Mouse (Mus musculus): ENCODE results near the gene Il13. TPM values are rescaled to one million over a fixed set of nuclear protein-coding genes. Genes with fewer than 3 reads are reported as not detected.

The Il13 gene
- polyA plus RNA-seq, 1 experiment, result not detected

DNA sequence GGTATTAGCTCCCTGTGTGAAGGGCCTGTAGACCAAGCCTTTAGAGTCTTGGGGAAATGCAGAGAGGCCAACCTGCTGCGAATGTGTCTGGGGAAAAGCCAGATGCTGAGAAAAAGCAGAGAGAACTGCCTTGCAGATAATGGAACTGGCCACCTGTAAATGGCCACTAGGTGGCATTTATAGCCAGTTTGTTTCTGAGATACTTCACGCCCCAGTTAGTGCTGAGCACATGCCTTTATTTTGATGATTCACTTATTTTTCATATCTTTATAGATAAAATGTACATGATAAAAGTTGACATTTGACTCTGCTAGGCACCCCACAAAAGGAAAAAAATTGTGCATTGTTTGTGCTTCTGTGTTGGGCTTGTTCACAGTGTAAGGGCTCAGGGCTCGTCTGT is 49.7 kb downstream of the Il13 start:
- no peak for DNase-seq (ENCODE audit: low spot score)

DNA sequence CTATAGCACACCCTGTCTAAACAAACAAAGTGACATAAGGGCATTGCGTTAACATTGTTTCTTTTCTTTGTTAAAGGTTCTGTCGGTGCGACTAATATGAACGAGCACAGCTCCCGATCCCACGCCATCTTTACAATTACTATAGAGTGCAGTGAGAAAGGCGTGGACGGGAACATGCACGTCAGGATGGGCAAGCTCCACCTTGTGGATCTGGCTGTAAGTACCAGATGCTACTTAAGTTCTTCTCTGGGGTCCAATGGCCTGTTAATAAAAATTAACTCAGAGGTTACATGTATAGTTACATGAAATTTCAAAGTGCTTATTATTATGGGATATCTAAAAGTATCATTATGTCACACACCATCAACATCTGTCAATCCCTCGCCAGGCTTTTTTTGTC is 51.4 kb downstream of the Il13 start:
- no peak for DNase-seq (ENCODE audit: low spot score)

Other genes starting within 250 kb of the Il13 start
- not detected in 2 replicates for gene Leap2, start 211.5 kb downstream of the Il13 start, polyA plus RNA-seq (2012; rRNA removed)
- gene Uqcrq, start 203.9 kb downstream of the Il13 start, polyA plus RNA-seq (2012; rRNA removed), result 266 and 310 TPM in 2 replicates
- gene Gdf9, start 203.7 kb downstream of the Il13 start, polyA plus RNA-seq (2012; rRNA removed), result 0.88 and 1.2 TPM in 2 replicates
- 1.8 and 2.9 TPM in 2 replicates for gene Gm10447, start 177.6 kb downstream of the Il13 start, polyA plus RNA-seq (2012; rRNA removed)
- gene Shroom1, start 177.5 kb downstream of the Il13 start, polyA plus RNA-seq (2012; rRNA removed), result 12.1 and 12.9 TPM in 2 replicates
- gene Gm9837, start 164.2 kb downstream of the Il13 start, polyA plus RNA-seq (2012; rRNA removed), result not detected in 2 replicates
- gene Gm9945, start 154.5 kb downstream of the Il13 start, polyA plus RNA-seq (2012; rRNA removed), result 0.11 and 0.15 TPM in 2 replicates
- gene Sowaha, start 154.4 kb downstream of the Il13 start, polyA plus RNA-seq (2012; rRNA removed), result 6.5 and 7.4 TPM in 2 replicates
- gene Sept8, start 115.4 kb downstream of the Il13 start, polyA plus RNA-seq (2012; rRNA removed), result 63.8 and 64.4 TPM in 2 replicates
- gene Kif3a, start 67.3 kb downstream of the Il13 start, polyA plus RNA-seq (2012; rRNA removed), result 14.3 and 16.1 TPM in 2 replicates
- 0.19 and 0.37 TPM in 2 replicates for gene Il4, start 16.0 kb downstream of the Il13 start, polyA plus RNA-seq (2012; rRNA removed)
- 10.2 and 13.9 TPM in 2 replicates for gene Rad50, start 72.6 kb upstream of the Il13 start, polyA plus RNA-seq (2012; rRNA removed)
- 0.12 and 0.21 TPM in 2 replicates for gene Il5, start 86.1 kb upstream of the Il13 start, polyA plus RNA-seq (2012; rRNA removed)
- gene Irf1, start 135.3 kb upstream of the Il13 start, polyA plus RNA-seq (2012; rRNA removed), result 71.6 and 89.5 TPM in 2 replicates
- gene Gm17334, start 138.5 kb upstream of the Il13 start, polyA plus RNA-seq (2012; rRNA removed), result 1.8 and 2.3 TPM in 2 replicates
- gene Gm12216, start 224.6 kb upstream of the Il13 start, polyA plus RNA-seq (2012; rRNA removed), result 16.5 and 17.0 TPM in 2 replicates

Data from urinary bladder, adult 2 months (tissue).